Mouse (Mus musculus) lung, postnatal 36 days (tissue): ENCODE results near the gene Ncs1.

Experiments used
- DNase-seq: peaks from one replicate; pipeline ENCODE4 v3.0.0; 2022; ENCODE audit warnings: mixed read lengths

Ncs1 gene

GRCm38 (mm10) chr2:31282266-31282665, 36.6 kb downstream of the Ncs1 start:
- no peak for DNase-seq

GRCm38 (mm10) chr2:31282880-31283279, 37.3 kb downstream of the Ncs1 start:
- no peak for DNase-seq

DNA sequence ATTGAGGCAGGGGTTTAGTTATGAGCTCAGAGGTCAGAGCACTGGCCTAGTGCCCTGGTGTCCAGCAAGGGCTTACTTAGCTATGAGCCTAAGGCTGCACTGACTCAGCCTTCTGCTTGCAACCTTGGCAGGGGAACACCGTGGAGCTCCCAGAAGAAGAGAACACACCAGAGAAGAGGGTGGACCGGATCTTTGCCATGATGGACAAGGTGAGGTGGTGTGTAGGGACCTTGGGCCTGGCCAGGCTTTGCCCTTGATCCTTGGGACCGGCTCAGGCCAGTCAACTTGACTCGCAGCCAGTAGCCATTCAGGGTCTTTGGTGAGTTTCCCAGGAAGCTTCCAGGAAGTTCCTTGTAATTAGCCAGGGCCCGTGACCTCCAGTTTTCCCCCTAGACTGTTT, 38.9 kb downstream of the Ncs1 start:
- no peak for DNase-seq

GRCm38 (mm10) chr2:31291421-31291820, 45.8 kb downstream of the Ncs1 start:
- DNase-seq, result peak; percentile 69

GRCm38 (mm10) chr2:31294985-31295384, 49.4 kb downstream of the Ncs1 start:
- DNase-seq, result peak; percentile 86

- DNase-seq, result no peak
Observed at GRCm38 (mm10) chr2:31296395-31296794, 50.8 kb downstream of the Ncs1 start.

- DNase-seq, result peak; percentile 74
Observed at GRCm38 (mm10) chr2:31297602-31298268, 52.1 kb downstream of the Ncs1 start.

DNA sequence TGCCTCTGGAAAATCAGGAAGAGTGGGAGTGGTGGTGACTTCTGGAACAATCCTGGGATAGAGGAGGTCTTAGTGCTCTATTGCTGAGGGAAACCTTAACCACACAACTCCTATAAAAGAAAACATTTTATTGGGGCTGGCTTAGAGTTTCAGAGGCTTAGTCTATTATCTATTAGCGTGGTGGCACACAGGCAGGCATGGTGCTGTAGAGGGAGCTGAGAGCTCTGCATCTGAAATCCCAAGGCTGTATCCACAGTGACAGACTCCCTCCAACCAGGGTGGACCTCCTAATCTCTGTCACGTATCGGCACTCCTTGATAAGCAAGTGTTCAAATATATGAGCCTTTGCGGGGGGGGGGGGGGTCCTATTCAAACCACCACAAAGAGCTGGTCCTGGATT, 53.2 kb downstream of the Ncs1 start:
- DNase-seq, result no peak

GRCm38 (mm10) chr2:31299266-31299665, 53.6 kb downstream of the Ncs1 start:
- peak; percentile 62 for DNase-seq

GRCm38 (mm10) chr2:31299996-31300395, 54.4 kb downstream of the Ncs1 start:
- peak; percentile 13 for DNase-seq

GRCm38 (mm10) chr2:31303177-31303576, 57.6 kb downstream of the Ncs1 start:
- DNase-seq, result no peak

GRCm38 (mm10) chr2:31304191-31304590, 58.6 kb downstream of the Ncs1 start:
- no peak for DNase-seq

DNA sequence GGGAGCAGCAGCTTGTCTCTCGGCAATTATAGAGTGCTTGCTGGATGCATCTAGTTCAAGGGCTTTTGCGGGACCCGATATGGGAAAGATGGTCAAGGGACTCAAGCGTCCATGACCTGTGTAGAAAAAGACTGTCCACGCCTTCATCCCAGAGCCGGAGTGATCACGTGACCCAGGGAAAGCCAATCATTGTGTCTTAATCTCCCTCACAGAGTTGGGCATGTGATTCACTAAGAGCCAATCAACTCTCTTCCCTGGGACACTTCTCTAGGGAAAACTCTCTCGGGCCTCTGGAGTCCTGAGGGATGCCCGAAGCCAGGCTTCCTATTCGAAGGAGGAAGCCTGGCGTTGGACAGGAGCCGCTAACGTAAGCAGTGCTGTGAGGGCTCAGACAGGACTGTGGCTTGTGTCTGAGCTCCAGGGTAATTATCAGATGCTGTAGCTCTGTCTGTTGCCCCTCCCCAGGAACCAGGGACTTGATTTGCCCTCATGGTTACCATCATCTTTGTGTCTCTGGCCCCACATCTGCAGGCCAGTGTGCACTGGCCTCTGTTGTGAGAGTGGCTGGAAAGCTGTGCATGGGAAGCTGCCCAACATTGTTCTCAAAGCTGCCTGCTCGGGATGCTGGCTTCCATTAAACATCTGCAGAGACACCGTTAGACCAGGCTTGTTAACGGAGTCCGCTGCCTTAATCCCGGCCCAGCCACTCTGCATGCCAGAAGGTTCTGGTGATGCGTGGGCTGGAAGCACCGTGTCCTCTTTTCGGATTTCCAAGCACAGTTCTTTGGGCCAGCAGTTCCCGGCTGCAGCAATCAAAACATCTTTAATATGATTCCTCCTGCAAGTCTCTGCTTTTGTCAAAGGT, 59.4 kb downstream of the Ncs1 start:
- DNase-seq, result no peak

DNA sequence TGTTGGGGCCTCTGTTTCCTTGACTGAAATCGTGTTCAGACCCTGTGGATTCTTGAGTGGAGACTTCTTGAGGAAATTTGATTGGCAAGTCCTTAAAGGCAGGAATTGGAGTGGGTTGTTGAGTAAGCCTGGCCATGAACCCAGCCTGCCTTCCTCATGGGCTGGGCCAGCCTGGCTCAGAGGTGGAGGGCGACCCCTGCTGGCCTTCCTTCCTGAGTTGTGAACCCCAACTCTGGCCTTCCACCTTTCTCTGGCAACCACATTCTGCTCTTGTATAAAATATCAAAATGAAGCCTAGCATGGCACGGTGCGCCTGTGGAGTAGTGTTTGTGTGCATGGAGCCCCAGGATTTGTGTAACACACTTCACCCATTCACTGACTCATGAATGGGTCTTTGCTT, 60.1 kb downstream of the Ncs1 start:
- DNase-seq, result peak; percentile 67

DNA sequence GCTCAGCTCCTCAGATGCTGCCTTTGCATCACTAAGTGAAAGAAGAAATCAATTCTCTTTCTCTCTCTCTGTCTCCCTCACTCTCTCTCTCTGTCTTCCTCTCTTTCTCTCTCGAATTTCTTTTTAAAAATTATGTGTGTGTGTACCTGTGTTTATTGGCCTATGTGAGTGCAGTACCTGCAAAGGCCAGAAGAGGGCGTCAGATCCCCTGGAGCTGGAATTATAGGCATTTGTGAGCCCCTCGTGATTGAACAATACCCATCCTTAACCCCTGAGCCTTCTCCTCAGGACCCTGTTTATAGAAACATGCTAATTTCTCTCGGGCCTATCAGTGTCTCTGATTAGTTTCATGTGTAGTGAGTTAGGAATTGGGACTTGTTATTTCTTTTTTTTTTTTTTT, 62.6 kb downstream of the Ncs1 start:
- no peak for DNase-seq

DNA sequence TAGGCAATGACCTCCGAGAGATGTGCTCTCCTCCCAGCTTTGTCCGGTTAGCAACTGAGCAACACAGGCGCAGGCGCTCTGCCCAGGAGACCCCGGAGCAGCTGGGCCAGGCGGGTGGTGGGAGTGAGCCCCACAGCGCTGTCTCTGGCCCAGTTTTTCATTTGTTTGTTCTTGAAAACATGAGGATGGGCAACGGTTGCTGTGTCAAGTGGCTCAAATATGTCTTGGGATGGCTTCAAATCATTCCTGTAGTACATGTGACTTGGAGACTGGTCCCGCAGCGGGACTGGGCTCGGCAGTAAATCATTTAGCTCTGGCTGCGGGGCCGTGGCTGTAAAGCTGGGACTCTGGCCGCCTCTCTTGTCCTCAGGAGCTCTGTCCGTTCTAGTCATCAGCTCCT, 63.9 kb downstream of the Ncs1 start:
- DNase-seq, result no peak

DNA sequence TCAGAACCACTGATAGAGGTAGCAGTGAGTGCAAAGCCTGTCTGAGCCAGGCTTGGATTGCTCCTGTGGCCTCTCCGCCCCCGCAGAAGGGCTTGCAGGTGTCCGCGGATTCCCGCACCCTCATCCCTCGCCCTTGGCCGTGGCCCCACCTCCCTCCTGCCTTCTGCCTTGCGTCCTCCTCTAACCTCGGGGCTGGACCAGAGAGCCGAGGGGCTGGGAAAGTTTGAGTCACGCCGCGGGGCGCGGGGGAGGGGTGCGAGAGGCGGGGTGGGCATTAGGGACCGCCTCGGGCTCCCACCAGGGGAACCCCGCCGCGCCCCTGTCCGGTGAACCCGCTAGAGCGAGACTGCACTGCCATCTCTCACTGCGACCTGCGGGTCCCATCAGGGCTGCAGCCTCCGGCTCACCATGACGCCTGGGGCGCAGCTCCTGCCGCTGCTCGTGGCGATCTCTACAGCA, 68.4 kb downstream of the Ncs1 start, which contains the start of gene Hmcn2:
Hmcn2 (plus strand) TSS at position 409 of the 459 bp plus-strand sequence.
- no peak for DNase-seq

- DNase-seq, result no peak
Observed at GRCm38 (mm10) chr2:31318162-31318561, 72.5 kb downstream of the Ncs1 start.

DNA sequence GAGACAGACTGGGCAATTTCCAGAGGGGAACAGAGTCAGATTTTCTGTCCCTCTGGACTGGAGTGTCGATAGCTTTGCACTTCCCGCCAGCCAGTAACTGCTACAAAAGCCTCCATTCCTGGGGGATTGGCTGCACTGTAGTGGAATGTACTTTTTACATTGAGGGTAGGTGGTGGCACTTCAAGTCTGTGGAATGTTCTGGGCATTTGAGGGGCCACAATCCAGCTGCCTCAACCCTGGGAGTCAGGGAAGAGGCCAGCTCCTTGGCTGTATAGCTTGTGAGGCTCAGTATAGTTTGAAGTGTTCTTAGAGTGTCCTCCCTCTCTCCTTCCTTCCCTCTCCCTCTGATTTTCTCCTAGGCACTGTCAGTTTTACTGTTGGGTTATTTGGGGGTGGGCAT, 73.6 kb downstream of the Ncs1 start:
- no peak for DNase-seq

DNA sequence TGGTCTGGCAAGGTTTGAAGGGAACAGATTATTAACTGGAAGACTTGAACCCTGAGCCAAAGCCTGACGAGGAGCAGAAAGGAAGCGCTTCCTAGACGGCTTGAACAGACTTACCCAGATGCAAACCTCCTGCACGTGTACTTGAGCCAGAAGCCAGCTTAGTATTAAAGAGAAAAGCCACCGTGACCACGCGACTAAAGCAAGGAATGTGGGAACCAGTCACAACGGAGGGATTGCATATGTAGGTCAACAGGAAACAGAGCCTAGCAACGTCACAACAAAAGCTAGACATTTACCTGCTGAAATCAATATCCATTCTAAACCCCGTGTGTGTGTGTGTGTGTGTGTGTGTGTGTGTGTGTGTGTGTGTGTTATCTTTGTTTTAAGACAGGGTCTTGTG, 81.6 kb downstream of the Ncs1 start:
- DNase-seq, result no peak

- DNase-seq, result peak; percentile 44
Observed at GRCm38 (mm10) chr2:31337706-31338330, 92.2 kb downstream of the Ncs1 start.

GRCm38 (mm10) chr2:31339826-31340225, 94.2 kb downstream of the Ncs1 start:
- DNase-seq, result peak; percentile 77

- DNase-seq, result no peak
Observed at GRCm38 (mm10) chr2:31341726-31342535, 96.3 kb downstream of the Ncs1 start.
